ENCODE assay signal across 31 mouse cellular contexts in genomic region chr15:98120831-98121230, GRCm38 (mm10). TPM values are rescaled to one million over a fixed set of nuclear protein-coding genes. Genes with fewer than 3 reads are reported as not detected.
DNase-seq lines count a peak whose midpoint lies in the region; ATAC-seq lines count a peak whose summit lies in the region.
"Had no signal": no experiment of that assay in that cellular context is flagged by ENCODE, and none has a peak within 500 bp of the region (broad histone marks: within the 10 kb centered on the region; RNA-seq: fewer than 3 reads in every experiment).

No protein-coding gene starts in this region.

- DNase-seq in embryonic facial prominence, embryonic 10.5 days (ENCODE audit: low spot score): no peak
- DNase-seq in heart, adult 11 months: peak; percentile 79
- no peak for DNase-seq in heart, postnatal 14 days
- peak; percentile 79 for DNase-seq in R1 (ENCODE audit: low read depth, low spot score)
- DNase-seq in skeletal muscle tissue, adult 2 months (ENCODE audit: low read depth, low spot score): peak; percentile 24
- DNase-seq in urinary bladder, postnatal 10 days (ENCODE audit: low spot score): no peak
- DNase-seq: adrenal gland, adult 8-10 months; adrenal gland, postnatal 14 days; adrenal gland, postnatal 36 days; B cell, adult 2 months; cerebellum, adult 18-20 months; cerebellum, adult 8-10 months; cerebellum, adult 9-11 months; cerebellum, postnatal 14 days; cerebellum, postnatal 36 days; embryo, embryonic 11 days had no signal

- H3K9me3 ChIP-seq in embryonic facial prominence, embryonic 13.5 days: no peaks in the 10 kb centered on the region
- no peaks in the 10 kb centered on the region for H3K9me3 ChIP-seq in embryonic facial prominence, embryonic 10.5 days
- H3K9me3 ChIP-seq: embryonic facial prominence, embryonic 12.5 days; embryonic facial prominence, embryonic 15.5 days; forebrain, embryonic 10.5 days; forebrain, embryonic 12.5 days; G1E had no signal

- H3K4me3 ChIP-seq in embryonic facial prominence, embryonic 13.5 days: no peak overlapping the region
- no peak overlapping the region for H3K4me3 ChIP-seq in embryonic facial prominence, embryonic 10.5 days
- H3K4me3 ChIP-seq: embryonic facial prominence, embryonic 12.5 days; embryonic facial prominence, embryonic 15.5 days; erythroblast, embryonic 14.5 days; forebrain, embryonic 10.5 days; forebrain, embryonic 12.5 days had no signal

- peaks cover 94% of the 10 kb centered on the region for H3K36me3 ChIP-seq in embryonic facial prominence, embryonic 13.5 days
- peaks cover 92% of the 10 kb centered on the region for H3K36me3 ChIP-seq in embryonic facial prominence, embryonic 10.5 days (replicated peaks)

- peak overlapping the region; percentile 46; the same call in 1 of the 2 replicates for H3K9ac ChIP-seq in embryonic facial prominence, embryonic 13.5 days
- H3K9ac ChIP-seq: embryonic facial prominence, embryonic 12.5 days; embryonic facial prominence, embryonic 15.5 days; forebrain, embryonic 12.5 days had no signal

- no peak overlapping the region for H3K27ac ChIP-seq in embryonic facial prominence, embryonic 13.5 days
- no peak overlapping the region for H3K27ac ChIP-seq in embryonic facial prominence, embryonic 10.5 days (replicated peaks)
- H3K27ac ChIP-seq: embryonic facial prominence, embryonic 12.5 days; embryonic facial prominence, embryonic 15.5 days; forebrain, embryonic 10.5 days; forebrain, embryonic 12.5 days had no signal

- no peak overlapping the region for H3K4me2 ChIP-seq in embryonic facial prominence, embryonic 13.5 days
- H3K4me2 ChIP-seq: embryonic facial prominence, embryonic 12.5 days; embryonic facial prominence, embryonic 15.5 days; forebrain, embryonic 12.5 days had no signal

- ATAC-seq in embryonic facial prominence, embryonic 13.5 days (ENCODE audit: insufficient number of reproducible peaks, insufficient read depth, low FRiP score, low TSS enrichment, low read depth): no peak
- ATAC-seq in inflammation-experienced regulatory T-cells, adult 6 months: no peak
- ATAC-seq: activated CD4-positive, CD25-positive, alpha-beta regulatory T cell, adult 4 months; CD4-positive, CD25-positive, alpha-beta regulatory T cell, adult 4 months; forebrain, embryonic 14.5 days; forebrain, embryonic 16.5 days; Patski had no signal

- no peaks in the 10 kb centered on the region for H3K27me3 ChIP-seq in embryonic facial prominence, embryonic 13.5 days
- no peaks in the 10 kb centered on the region for H3K27me3 ChIP-seq in embryonic facial prominence, embryonic 10.5 days (replicated peaks; ENCODE audit: low read depth, poor library complexity, severe bottlenecking)
- H3K27me3 ChIP-seq: CH12.LX; embryonic facial prominence, embryonic 12.5 days; embryonic facial prominence, embryonic 15.5 days; forebrain, embryonic 12.5 days; Patski had no signal

- no peaks in the 10 kb centered on the region for H3K4me1 ChIP-seq in embryonic facial prominence, embryonic 13.5 days
- no peaks in the 10 kb centered on the region for H3K4me1 ChIP-seq in embryonic facial prominence, embryonic 10.5 days
- H3K4me1 ChIP-seq: embryonic facial prominence, embryonic 12.5 days; embryonic facial prominence, embryonic 15.5 days; forebrain, embryonic 10.5 days; forebrain, embryonic 12.5 days had no signal

- intact Hi-C loops in heart, postnatal 14 days (cut with DNase I): no loop called here

- WGBS in embryonic facial prominence, embryonic 13.5 days: 93% methylated on average over 20 of the region's 20 CpGs
- WGBS in embryonic facial prominence, embryonic 10.5 days: 94% methylated on average over 20 of the region's 20 CpGs

RNA-seq across cellular contexts. Expression of gene Senp1, which starts 27.3 kb away (rescaled TPM):
- 36.5 and 42.1 TPM in 2 replicates for polyA plus RNA-seq in embryonic facial prominence, embryonic 13.5 days (2015; fragmentation: Nextera tagmentation; extraction: Ambion mirVana)
- 46.6 and 47.3 TPM in 2 replicates for polyA plus RNA-seq in embryonic facial prominence, embryonic 10.5 days (2016; fragmentation: Nextera tagmentation; extraction: Ambion mirVana)
- total RNA-seq in heart, postnatal 14 days (2021): 10 to 100 TPM; 12.9 to 13.7 TPM
- 10 to 100 TPM; 29.3 to 35.6 (median 35.0) TPM for polyA plus RNA-seq in inflammation-experienced regulatory T-cells, adult 6 months (2017; shearing (Covaris generic))

RNA-seq across cellular contexts. Expression of gene Pfkm, which starts 28.4 kb away (rescaled TPM):
- polyA plus RNA-seq in embryonic facial prominence, embryonic 13.5 days (2015; fragmentation: Nextera tagmentation; extraction: Ambion mirVana): 43.0 and 47.0 TPM in 2 replicates
- 36.6 and 39.8 TPM in 2 replicates for polyA plus RNA-seq in embryonic facial prominence, embryonic 10.5 days (2016; fragmentation: Nextera tagmentation; extraction: Ambion mirVana)
- total RNA-seq in heart, postnatal 14 days (2021): 100 to 1,000 TPM; 739 to 748 TPM
- 1 to 10 TPM; 4.9 to 5.6 (median 5.2) TPM for polyA plus RNA-seq in inflammation-experienced regulatory T-cells, adult 6 months (2017; shearing (Covaris generic))

RNA-seq across cellular contexts. Expression of gene Asb8, which starts 44.6 kb away (rescaled TPM):
- 49.2 and 55.3 TPM in 2 replicates for polyA plus RNA-seq in embryonic facial prominence, embryonic 13.5 days (2015; fragmentation: Nextera tagmentation; extraction: Ambion mirVana)
- 38.0 and 43.2 TPM in 2 replicates for polyA plus RNA-seq in embryonic facial prominence, embryonic 10.5 days (2016; fragmentation: Nextera tagmentation; extraction: Ambion mirVana)
- total RNA-seq in heart, postnatal 14 days (2021): 100 to 1,000 TPM in 1 of 2 experiments, 10 to 100 TPM in 1; 99.8 to 111 TPM
- 10 to 100 TPM; 37.1 to 44.9 (median 41.2) TPM for polyA plus RNA-seq in inflammation-experienced regulatory T-cells, adult 6 months (2017; shearing (Covaris generic))

RNA-seq across cellular contexts. Expression of gene Ccdc184, which starts 46.1 kb away (rescaled TPM):
- polyA plus RNA-seq in embryonic facial prominence, embryonic 13.5 days (2015; fragmentation: Nextera tagmentation; extraction: Ambion mirVana): 1.1 and 1.9 TPM in 2 replicates
- polyA plus RNA-seq in embryonic facial prominence, embryonic 10.5 days (2016; fragmentation: Nextera tagmentation; extraction: Ambion mirVana): 2.1 and 2.5 TPM in 2 replicates
- total RNA-seq in heart, postnatal 14 days (2021): 1 to 10 TPM; 1.0 to 1.3 TPM
- under 1 TPM; 0.25 to 0.91 (median 0.36) TPM for polyA plus RNA-seq in inflammation-experienced regulatory T-cells, adult 6 months (2017; shearing (Covaris generic))
- total RNA-seq: common myeloid progenitor, adult 5-6 weeks; G1E had no signal
- polyA plus RNA-seq: erythroblast, embryonic 14.5 days; G1E; Patski had no signal

Comparison
In these comparisons a context has a peak if more than half of its experiments do, and no peak if none do; other contexts are left out.
1. DNase-seq: peak in heart, adult 11 months (single experiment), R1 (single experiment) and skeletal muscle tissue, adult 2 months (single experiment); none in embryonic facial prominence, embryonic 10.5 days (single experiment), heart, postnatal 14 days (0 of 2) and urinary bladder, postnatal 10 days (single experiment).